Mouse (Mus musculus) hindbrain, embryonic 14.5 days (tissue): ENCODE measurements around the gene Slc9a2. TPM values are rescaled to one million over a fixed set of nuclear protein-coding genes. Genes with fewer than 3 reads are reported as not detected.
"Not testable (repeated sequence)": the region's sequence is repeated elsewhere in the genome, so short reads cannot be mapped to it uniquely, and the experiment has no call there.

Experiments used
- ATAC-seq: fragments of 200-750 bp; cut with Nextera tagmentation; 2 replicates; pipeline ENCODE4 v1.8.0; 2017; ENCODE audit warnings: moderate number of reproducible peaks, mild to moderate bottlenecking, moderate TSS enrichment, moderate library complexity; ENCODE audit not compliant: low FRiP score
- DNase-seq: peaks from one replicate; pipeline ENCODE4 v3.0.0-alpha.2; 2015; ENCODE audit warnings: low spot score
- H3K27ac ChIP-seq: fragments of 300-500 bp; sonication (generic); 2 replicates; pipeline ENCODE4 v1.5.1; 2014; ENCODE audit warnings: mild to moderate bottlenecking, moderate library complexity
- H3K27me3 ChIP-seq: fragments of 300-500 bp; sonication (generic); 2 replicates; pipeline ENCODE4 v1.6.1; 2014; ENCODE audit warnings: mild to moderate bottlenecking, low read length, mixed read lengths; ENCODE audit not compliant: control insufficient read depth, insufficient read depth
- H3K36me3 ChIP-seq: fragments of 300-500 bp; sonication (generic); replicated peaks from 2 replicates; pipeline ENCODE4 v1.6.1; 2014; ENCODE audit not compliant: control insufficient read depth, insufficient read depth
- H3K4me1 ChIP-seq: fragments of 300-500 bp; sonication (generic); replicated peaks from 2 replicates; pipeline ENCODE4 v1.6.1; 2014; ENCODE audit warnings: antibody characterized with exemption, low read length, mixed read lengths; ENCODE audit not compliant: control insufficient read depth, insufficient read depth
- H3K4me2 ChIP-seq: fragments of 300-500 bp; sonication (generic); replicated peaks from 2 replicates; pipeline ENCODE4 v1.6.1; 2014; ENCODE audit warnings: mild to moderate bottlenecking, moderate library complexity
- H3K4me3 ChIP-seq: fragments of 300-500 bp; sonication (generic); replicated peaks from 2 replicates; pipeline ENCODE4 v1.5.1; 2014; ENCODE audit warnings: mild to moderate bottlenecking, low read length
- H3K9ac ChIP-seq: fragments of 300-500 bp; sonication (generic); 2 replicates; pipeline ENCODE4 v1.6.1; 2014
- H3K9me3 ChIP-seq: fragments of 300-500 bp; sonication (generic); 2 replicates; pipeline ENCODE4 v1.6.1; 2016; ENCODE audit warnings: low read length; ENCODE audit not compliant: control insufficient read depth
- WGBS: fragments of 180-500 bp; shearing (Covaris S2); extraction: QIAGEN DNeasy Blood & Tissue Kit; methylation state at CpG from one replicate; pipeline ENCODE4 v1.1.7; 2014; 5-methylcytosine and 5-hydroxymethylcytosine counted together
- polyA plus RNA-seq: library from polyadenylated mRNA; unstranded; fragments of >200 nt; fragmentation: Nextera tagmentation; extraction: Ambion mirVana; gene quantifications from 2 replicates; pipeline ENCODE4 v1.2.1, GENCODE M21; 2014

Gene Slc9a2
- polyA plus RNA-seq, 1 experiment from 2014 or later, result 0.12 TPM

DNA sequence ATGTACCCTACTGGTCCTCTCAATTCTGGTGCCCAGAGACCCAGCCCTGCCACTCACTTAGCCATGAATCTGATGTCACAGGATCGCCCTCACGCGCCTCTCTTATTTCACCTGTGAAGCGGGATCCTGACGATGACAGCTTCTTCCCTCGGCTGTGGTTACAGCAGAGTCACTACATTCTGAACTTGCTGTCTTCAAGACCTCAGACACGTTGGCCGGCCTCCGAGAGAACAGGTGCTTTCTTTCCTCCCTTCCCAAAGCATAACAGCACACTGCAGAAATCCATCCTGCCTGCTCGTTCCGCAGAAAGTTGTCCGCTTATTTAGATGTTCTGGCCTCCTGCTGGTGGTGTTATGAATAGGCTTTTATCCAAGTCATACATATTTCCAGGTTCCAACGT is 13.9 kb downstream of the Slc9a2 start:
- Histone ChIP-seq H3K27ac (no peak overlapping the region), H3K9ac (no peak overlapping the region), H3K9me3 (no peaks in the 10 kb centered on the region), H3K4me1 (no peaks in the 10 kb centered on the region), H3K27me3 (no peaks in the 10 kb centered on the region), H3K4me3 (no peak overlapping the region), H3K36me3 (no peaks in the 10 kb centered on the region), H3K4me2 (no peak overlapping the region)
- no peak for ATAC-seq
- 85% methylated on average over 13 of the region's 13 CpGs for WGBS
- no peak for DNase-seq

DNA sequence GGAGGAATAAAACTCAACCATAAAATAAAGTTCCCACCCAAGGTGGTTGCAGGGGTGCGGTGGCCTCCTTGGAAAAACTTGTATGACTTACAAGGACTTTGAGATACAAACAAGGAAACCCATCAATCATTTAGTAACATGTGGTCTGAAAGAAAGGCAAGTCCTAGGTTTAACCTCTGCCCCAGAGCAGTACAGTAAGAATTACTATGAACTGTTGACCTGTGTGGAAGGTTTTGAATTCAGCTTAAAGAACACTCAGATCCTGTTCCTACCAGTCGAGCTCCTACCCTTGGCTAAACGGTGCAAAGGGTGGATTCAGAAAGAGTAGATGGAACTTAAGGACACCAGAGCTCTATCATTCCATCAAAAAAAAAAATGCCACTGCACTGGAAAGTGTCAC is 16.1 kb downstream of the Slc9a2 start:
- no peak for ATAC-seq
- Histone ChIP-seq H3K9me3 (no peaks in the 10 kb centered on the region), H3K27me3 (no peaks in the 10 kb centered on the region), H3K27ac (no peak overlapping the region), H3K4me1 (no peaks in the 10 kb centered on the region), H3K9ac (no peak overlapping the region), H3K4me3 (no peak overlapping the region), H3K36me3 (no peaks in the 10 kb centered on the region), H3K4me2 (no peak overlapping the region)
- DNase-seq, result no peak
- 87% methylated on average over 3 of the region's 3 CpGs for WGBS

DNA sequence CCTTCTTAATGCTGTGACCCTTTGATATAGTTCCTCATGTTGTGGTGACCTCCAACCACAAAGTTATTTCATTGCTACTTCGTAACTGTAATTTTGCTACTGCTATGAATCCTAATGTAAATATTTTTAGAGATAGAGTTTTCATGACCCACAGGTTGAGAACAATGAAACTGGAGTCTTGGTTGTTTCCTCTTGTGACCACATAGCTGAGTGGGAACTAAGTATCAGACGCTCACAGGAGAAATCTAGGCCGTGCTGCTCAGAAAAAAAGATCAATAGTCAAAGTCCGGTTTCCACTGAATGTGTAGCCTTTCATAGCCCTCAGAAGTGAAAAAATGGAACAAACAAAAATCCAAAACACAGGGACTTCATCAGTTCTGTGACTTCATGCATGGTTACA is 24.7 kb downstream of the Slc9a2 start:
- Histone ChIP-seq H3K4me2 (no peak overlapping the region), H3K36me3 (no peaks in the 10 kb centered on the region), H3K9ac (no peak overlapping the region), H3K27me3 (no peaks in the 10 kb centered on the region), H3K9me3 (no peaks in the 10 kb centered on the region), H3K27ac (no peak overlapping the region), H3K4me3 (no peak overlapping the region), H3K4me1 (no peaks in the 10 kb centered on the region)
- ATAC-seq, result no peak
- DNase-seq, result no peak
- 91% methylated on average over 4 of the region's 4 CpGs for WGBS

DNA sequence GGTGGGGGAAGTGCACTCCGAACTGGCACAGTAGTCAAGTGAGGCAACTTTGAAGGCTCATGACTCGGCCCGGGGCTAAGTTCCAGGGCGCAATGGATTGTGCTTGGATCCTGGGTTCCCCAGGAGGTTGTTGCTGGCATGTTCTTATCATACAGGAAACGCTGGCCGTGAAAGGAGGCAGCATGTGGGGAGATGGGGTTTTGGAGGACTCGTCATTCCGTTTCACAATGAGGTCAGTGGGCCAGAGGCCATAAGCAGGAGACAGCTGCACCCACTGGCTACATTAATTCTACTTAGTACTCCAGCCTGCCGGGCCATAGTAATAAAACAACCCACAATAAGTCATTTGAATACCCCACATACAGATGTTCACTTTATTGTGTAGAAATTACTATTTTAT is 34.6 kb downstream of the Slc9a2 start:
- H3K36me3 ChIP-seq, result no peaks in the 10 kb centered on the region
- H3K9ac ChIP-seq, result no peak overlapping the region
- H3K9me3 ChIP-seq, result no peaks in the 10 kb centered on the region
- H3K4me2 ChIP-seq, result no peak overlapping the region
- WGBS, result 77% methylated on average over 9 of the region's 9 CpGs
- no peaks in the 10 kb centered on the region for H3K4me1 ChIP-seq
- no peak overlapping the region for H3K4me3 ChIP-seq
- H3K27ac ChIP-seq, result no peak overlapping the region
- DNase-seq, result no peak
- ATAC-seq, result no peak
- no peaks in the 10 kb centered on the region for H3K27me3 ChIP-seq

DNA sequence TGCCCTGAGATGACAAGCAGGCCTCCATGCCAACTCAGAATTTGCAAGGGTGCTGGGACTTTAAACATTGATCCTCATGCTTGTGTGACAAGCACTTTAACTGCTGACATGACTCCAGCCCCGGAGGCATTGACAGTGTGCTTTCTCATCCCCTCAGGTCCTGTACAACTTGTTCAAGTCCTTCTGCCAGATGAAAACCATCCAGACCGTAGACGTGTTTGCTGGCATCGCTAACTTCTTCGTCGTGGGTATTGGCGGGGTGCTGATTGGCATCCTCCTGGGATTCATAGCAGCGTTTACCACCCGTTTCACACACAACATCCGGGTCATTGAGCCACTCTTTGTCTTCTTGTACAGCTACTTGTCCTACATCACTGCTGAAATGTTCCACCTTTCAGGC is 45.7 kb downstream of the Slc9a2 start:
- ATAC-seq (no peak), DNase-seq (no peak)
- Histone ChIP-seq H3K4me2 (no peak overlapping the region), H3K9ac (no peak overlapping the region), H3K36me3 (no peaks in the 10 kb centered on the region), H3K4me1 (no peaks in the 10 kb centered on the region), H3K27ac (no peak overlapping the region), H3K9me3 (no peaks in the 10 kb centered on the region), H3K4me3 (no peak overlapping the region), H3K27me3 (no peaks in the 10 kb centered on the region)
- WGBS, result 85% methylated on average over 10 of the region's 10 CpGs

DNA sequence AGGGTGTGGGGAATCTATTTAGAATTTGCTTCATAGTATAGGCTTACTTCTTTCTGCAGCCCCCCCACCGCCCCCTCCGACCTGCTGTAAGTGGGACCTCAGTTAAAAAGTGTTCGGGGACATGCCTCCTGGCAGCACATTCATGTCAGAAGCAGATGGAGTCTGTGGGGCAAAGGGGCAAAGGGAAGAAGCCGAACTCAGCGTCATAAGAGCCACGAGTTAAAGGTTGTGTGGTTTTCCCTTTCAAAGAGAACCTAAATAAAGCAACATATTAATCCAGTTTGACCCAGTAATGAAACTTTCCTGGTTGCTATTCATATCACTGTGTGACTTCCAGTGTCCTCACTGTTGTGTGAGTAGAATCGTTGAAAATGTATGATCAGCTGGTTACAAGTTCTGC is 47.0 kb downstream of the Slc9a2 start:
- no peaks in the 10 kb centered on the region for H3K36me3 ChIP-seq
- 94% methylated on average over 7 of the region's 7 CpGs for whole genome bisulfite sequencing
- H3K27me3 ChIP-seq, result no peaks in the 10 kb centered on the region
- ATAC-seq, result no peak
- H3K27ac ChIP-seq, result no peak overlapping the region
- H3K4me1 ChIP-seq, result no peaks in the 10 kb centered on the region
- H3K4me2 ChIP-seq, result no peak overlapping the region
- no peaks in the 10 kb centered on the region for H3K9me3 ChIP-seq
- DNase-seq, result no peak
- H3K4me3 ChIP-seq, result no peak overlapping the region
- H3K9ac ChIP-seq, result no peak overlapping the region

DNA sequence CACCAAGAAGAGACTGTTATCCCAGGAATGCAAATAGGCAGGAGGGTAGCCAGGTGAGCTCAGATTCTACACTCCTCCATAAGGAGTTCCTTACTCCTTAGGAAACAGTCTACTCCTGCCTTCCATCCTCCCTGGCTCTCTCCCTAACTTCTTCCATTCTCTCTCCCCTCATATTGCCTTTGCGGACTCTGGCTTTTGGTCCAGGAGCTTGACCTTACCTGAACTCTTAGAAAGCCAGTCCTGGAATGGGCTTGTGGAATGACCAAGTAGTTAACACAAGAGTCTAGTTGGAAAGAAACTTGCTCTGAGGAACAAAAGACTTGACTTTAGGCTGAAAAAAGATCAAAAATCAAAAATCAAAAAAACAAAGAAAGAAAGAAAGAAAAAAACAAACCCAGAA is 48.3 kb downstream of the Slc9a2 start:
- Histone ChIP-seq H3K9me3 (no peaks in the 10 kb centered on the region), H3K4me3 (no peak overlapping the region), H3K27ac (no peak overlapping the region), H3K4me2 (no peak overlapping the region), H3K9ac (no peak overlapping the region), H3K36me3 (no peaks in the 10 kb centered on the region), H3K27me3 (no peaks in the 10 kb centered on the region), H3K4me1 (no peaks in the 10 kb centered on the region)
- 96% methylated on average over 1 of the region's 1 CpGs for WGBS
- DNase-seq (no peak), ATAC-seq (no peak)

DNA sequence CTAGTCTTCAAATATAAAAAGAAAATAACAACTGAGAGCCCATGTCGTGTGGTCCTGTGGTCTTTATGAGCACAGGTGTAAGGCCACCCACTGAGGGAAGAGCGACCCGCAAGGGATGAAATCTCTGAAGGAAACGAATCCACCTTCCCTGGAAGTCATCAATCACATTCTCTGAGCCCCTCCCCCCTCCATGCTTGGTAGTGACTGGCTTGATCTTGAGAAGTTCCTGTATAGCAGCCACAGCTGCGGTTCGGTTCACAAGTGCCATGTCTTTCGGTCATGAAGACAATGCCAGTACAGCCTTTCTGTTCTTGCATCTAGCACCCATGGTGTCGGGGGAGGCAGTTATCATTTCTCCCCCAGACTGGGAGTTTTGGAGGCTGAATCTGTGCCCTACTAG is 57.3 kb downstream of the Slc9a2 start:
- DNase-seq (no peak), ATAC-seq (no peak)
- no peak overlapping the region for H3K27ac ChIP-seq
- no peak overlapping the region for H3K4me2 ChIP-seq
- WGBS, result 83% methylated on average over 8 of the region's 8 CpGs
- H3K9ac ChIP-seq, result no peak overlapping the region
- H3K4me3 ChIP-seq, result no peak overlapping the region
- H3K36me3 ChIP-seq, result no peaks in the 10 kb centered on the region
- no peaks in the 10 kb centered on the region for H3K27me3 ChIP-seq
- H3K9me3 ChIP-seq, result no peaks in the 10 kb centered on the region
- H3K4me1 ChIP-seq, result no peaks in the 10 kb centered on the region

DNA sequence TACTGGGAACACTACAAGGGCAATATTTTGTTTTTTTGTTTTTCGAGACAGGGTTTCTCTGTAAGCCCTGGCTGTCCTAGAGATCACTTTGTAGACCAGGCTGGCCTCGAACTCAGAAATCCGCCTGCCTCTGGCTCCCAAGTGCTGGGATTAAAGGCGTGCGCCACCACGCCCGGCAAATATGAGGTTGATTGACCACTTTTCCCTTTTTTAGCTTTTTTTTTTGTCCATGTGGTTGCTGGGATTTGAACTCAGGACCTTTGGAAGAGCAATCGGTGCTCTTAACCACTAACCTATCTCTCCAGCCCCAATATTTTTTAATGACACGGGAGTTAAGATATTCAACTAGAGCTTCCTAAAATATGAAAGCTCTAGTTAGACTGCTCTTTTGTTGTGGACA is 57.9 kb downstream of the Slc9a2 start:
- H3K4me2 ChIP-seq, H3K9me3 ChIP-seq, H3K4me3 ChIP-seq, H3K36me3 ChIP-seq, H3K9ac ChIP-seq, H3K27ac ChIP-seq, H3K4me1 ChIP-seq, H3K27me3 ChIP-seq, DNase-seq, ATAC-seq: not testable (repeated sequence)
- 97% methylated on average over 9 of the region's 9 CpGs for WGBS

DNA sequence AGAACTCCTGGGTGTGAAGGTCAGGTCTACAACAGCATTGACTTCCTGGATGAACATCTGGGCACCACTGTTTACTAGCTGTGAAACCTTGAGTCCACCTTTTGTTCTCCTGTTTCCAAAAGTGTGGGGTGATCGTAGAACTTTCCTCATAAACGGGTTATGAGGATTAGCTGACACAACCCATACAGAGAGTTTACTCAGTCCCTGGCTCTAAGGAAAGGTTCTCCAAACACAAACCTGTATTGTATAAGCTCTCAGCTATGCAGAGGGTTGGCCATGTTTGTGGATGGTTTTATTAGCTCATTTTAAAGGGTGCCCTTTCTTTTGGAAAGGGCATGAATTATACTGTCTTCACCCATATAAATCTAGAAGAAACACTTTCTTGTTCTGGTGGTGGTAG is 60.4 kb downstream of the Slc9a2 start:
- H3K36me3 ChIP-seq, result no peaks in the 10 kb centered on the region
- no peak overlapping the region for H3K27ac ChIP-seq
- no peaks in the 10 kb centered on the region for H3K4me1 ChIP-seq
- H3K9me3 ChIP-seq, result no peaks in the 10 kb centered on the region
- H3K9ac ChIP-seq, result no peak overlapping the region
- no peaks in the 10 kb centered on the region for H3K27me3 ChIP-seq
- no peak overlapping the region for H3K4me2 ChIP-seq
- no peak overlapping the region for H3K4me3 ChIP-seq
- 91% methylated on average over 2 of the region's 2 CpGs for WGBS
- ATAC-seq (no peak), DNase-seq (no peak)
